Mouse (Mus musculus): ENCODE data around the gene Upk3bl. TPM values are rescaled to one million over a fixed set of nuclear protein-coding genes. Genes with fewer than 3 reads are reported as not detected.
A peak's percentile ranks its signal among the peaks of the same experiment; 100 is the strongest.

Gene Upk3bl
- polyA plus RNA-seq, 1 experiment = not detected

DNA sequence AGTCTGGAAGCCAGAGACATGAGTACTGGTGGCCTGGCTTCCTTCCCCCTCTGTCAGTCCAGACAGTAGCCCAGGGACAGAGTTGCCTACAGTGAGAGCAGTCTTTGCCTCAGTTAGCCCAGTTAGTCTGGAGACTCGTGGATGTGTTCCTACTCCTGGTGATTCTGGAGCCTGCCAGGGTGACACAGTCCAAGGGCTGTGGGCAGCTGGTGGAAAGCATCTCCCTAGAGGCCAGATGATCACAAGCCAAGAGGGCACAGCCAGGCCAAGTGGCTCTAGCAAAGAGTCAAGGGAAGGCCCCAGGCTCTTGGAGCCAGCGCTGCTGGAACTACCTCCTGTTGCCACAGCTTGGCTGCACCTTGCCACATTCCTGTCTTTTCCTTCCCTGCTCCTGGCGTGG, 28.6 kb upstream of the Upk3bl start:
- no peaks in the 10 kb centered on the region for H3K9me3 ChIP-seq
- H3K4me3 ChIP-seq (replicated peaks) = no peak overlapping the region
- peaks cover 2% of the 10 kb centered on the region for H3K27me3 ChIP-seq (replicated peaks)
- TF ChIP-seq FLI1 (IDR thresholded peaks at IDR 0.05; ENCODE audit: low read length) (no peak), GATA1 (IDR thresholded peaks at IDR 0.05; ENCODE audit: borderline replicate concordance, low read length) (no peak)
- peaks cover 92% of the 10 kb centered on the region for H3K36me3 ChIP-seq (replicated peaks; ENCODE audit: low read length)
- peaks cover 63% of the 10 kb centered on the region for H3K4me1 ChIP-seq

DNA sequence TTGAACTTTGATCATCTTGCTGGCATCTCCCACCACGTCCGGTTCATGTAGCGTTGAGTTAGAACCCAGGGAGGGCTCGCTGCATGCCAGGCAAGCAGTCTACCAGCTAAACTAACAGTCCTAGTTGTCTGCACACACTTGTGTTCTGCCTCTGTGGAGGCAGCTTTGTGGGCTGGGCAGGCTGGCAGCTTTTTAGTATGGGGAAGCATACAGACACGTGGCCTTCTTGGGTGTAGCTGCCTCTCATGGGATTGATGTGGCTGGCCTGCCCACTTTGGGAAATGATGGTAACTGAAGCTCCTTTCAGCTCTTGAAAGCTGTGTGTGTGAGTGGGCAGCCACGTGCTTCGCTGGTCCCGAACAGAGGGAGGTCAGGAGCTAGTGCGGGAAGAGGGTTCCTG, 27.4 kb upstream of the Upk3bl start:
- no peak for TF ChIP-seq FLI1 (IDR thresholded peaks at IDR 0.05; ENCODE audit: low read length)
- no peak for TF ChIP-seq GATA1 (IDR thresholded peaks at IDR 0.05; ENCODE audit: borderline replicate concordance, low read length)

DNA sequence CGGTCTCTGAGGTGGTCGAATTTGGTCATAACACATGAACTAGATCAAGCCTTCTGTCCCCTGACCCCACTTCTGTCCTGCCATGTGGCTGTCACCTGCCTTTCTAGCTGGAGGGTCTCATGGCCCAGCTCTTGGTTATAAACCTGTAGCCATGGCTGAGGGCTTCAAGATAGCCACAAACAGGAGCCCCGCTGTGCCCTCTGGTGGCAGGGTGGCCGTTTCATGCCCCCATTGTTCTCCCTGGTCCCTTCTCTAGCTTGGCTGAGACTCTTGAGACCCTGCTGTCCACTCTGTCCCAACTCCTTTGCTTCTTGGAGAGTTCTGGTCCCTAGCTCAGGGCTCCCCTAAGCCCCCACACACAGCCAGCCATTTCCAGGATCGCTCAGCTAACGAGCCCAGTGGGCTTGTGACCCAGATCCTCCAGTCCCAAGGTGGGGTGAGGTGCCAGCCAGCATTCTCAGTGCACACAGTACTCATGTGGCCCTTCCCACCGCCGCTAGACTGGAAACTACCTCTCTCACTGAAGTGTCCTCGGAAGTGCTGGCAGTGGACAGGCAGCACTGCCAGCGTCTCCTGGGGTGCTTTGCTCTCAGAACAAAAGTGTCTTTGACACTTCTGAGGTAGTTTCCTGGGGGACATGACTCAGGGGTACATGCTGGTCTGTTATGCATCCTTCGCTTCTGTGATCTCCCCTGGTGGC, 26.5 kb upstream of the Upk3bl start:
- Histone ChIP-seq H3K36me3 (replicated peaks; ENCODE audit: low read length) (peaks cover 95% of the 10 kb centered on the region), H3K9me3 (no peaks in the 10 kb centered on the region), H3K4me3 (replicated peaks) (no peak overlapping the region), H3K27me3 (replicated peaks) (peaks cover 2% of the 10 kb centered on the region), H3K4me1 (peaks cover 46% of the 10 kb centered on the region)
- TF ChIP-seq GATA1 (IDR thresholded peaks at IDR 0.05; ENCODE audit: borderline replicate concordance, low read length) (no peak), FLI1 (IDR thresholded peaks at IDR 0.05; ENCODE audit: low read length) (no peak)

More for the DNA sequence above, 27.4 kb upstream of the Upk3bl start:
- H3K36me3 ChIP-seq (replicated peaks; ENCODE audit: low read length) = peaks cover 93% of the 10 kb centered on the region
- peaks cover 2% of the 10 kb centered on the region for H3K27me3 ChIP-seq (replicated peaks)
- no peaks in the 10 kb centered on the region for H3K9me3 ChIP-seq
- no peak overlapping the region for H3K4me3 ChIP-seq (replicated peaks)
- H3K4me1 ChIP-seq = peaks cover 52% of the 10 kb centered on the region

DNA sequence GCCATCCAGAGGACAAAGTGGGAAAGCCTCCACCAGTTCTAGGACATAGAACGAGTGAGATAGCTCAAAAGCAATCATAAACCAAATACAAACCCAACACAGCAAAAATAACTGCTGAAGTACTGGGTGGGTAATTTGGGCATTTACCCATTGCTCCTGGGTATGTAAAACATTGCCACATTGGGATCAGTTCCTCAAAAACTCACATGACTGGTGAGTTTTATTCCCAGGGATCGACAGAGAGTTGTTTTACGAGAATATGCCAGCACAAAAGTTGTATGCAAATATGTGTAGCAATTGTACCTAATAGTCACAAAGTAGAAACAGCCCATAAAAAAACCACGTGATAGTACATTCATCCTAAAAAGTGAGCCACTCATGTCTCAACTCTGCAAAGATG, 19.4 kb upstream of the Upk3bl start:
- Histone ChIP-seq H3K27me3 (replicated peaks) (peaks cover 21% of the 10 kb centered on the region), H3K9me3 (peaks cover 7% of the 10 kb centered on the region), H3K36me3 (replicated peaks; ENCODE audit: low read length) (peaks cover 32% of the 10 kb centered on the region), H3K4me3 (replicated peaks) (no peak overlapping the region), H3K4me1 (peaks cover 21% of the 10 kb centered on the region)
- TF ChIP-seq GATA1 (IDR thresholded peaks at IDR 0.05; ENCODE audit: borderline replicate concordance, low read length) = no peak

DNA sequence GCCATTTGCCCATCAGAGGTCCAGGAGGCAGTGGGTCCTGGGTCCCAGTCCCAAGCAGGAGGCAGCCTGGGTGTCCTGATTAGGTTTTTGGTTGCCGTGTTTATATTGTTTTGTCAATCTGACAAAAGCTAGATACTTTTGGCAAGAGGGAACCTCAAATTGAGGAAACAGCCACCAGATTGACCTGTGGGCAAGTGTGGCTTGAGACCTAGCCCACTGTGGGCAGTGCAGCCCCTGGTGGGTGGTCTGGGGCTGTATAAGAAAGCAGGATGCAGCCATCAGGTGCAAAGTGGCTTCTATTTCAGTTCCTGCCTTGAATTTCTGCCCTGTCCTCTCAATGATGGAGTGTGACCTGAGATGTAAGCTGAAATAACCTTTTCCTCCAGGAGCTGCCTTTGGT, 19.0 kb upstream of the Upk3bl start:
- Histone ChIP-seq H3K36me3 (replicated peaks; ENCODE audit: low read length) (peaks cover 28% of the 10 kb centered on the region), H3K27me3 (replicated peaks) (peaks cover 21% of the 10 kb centered on the region), H3K4me1 (peaks cover 22% of the 10 kb centered on the region), H3K9me3 (peaks cover 7% of the 10 kb centered on the region), H3K4me3 (replicated peaks) (no peak overlapping the region)
- TF ChIP-seq GATA1 (IDR thresholded peaks at IDR 0.05; ENCODE audit: borderline replicate concordance, low read length) (no peak), FLI1 (IDR thresholded peaks at IDR 0.05; ENCODE audit: low read length) (no peak)

DNA sequence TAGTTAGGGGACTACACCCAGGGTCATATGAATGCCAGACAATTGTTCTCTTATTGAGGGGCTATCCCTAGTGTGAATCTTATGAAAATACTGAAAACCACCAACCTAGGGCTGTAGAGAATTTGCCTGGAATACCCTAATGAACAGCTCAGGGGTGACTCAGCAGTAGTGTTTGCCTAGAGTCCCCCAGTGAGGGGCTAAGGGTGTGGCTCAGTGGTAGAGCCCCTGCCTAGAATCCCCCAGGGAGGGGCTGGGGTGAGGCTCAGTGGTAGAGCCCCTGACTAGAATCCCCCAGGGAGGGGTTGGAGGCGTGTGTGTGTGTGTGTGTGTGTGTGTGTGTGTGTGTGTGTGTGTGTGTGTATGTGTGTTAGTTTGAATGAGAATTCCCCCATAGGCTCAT, 17.6 kb upstream of the Upk3bl start:
- H3K4me3 ChIP-seq (replicated peaks) = no peak overlapping the region
- TF ChIP-seq FLI1 (IDR thresholded peaks at IDR 0.05; ENCODE audit: low read length) = no peak
- no peak for TF ChIP-seq GATA1 (IDR thresholded peaks at IDR 0.05; ENCODE audit: borderline replicate concordance, low read length)
- peaks cover 7% of the 10 kb centered on the region for H3K9me3 ChIP-seq
- peaks cover 14% of the 10 kb centered on the region for H3K36me3 ChIP-seq (replicated peaks; ENCODE audit: low read length)
- H3K27me3 ChIP-seq (replicated peaks) = peaks cover 21% of the 10 kb centered on the region
- peaks cover 33% of the 10 kb centered on the region for H3K4me1 ChIP-seq

DNA sequence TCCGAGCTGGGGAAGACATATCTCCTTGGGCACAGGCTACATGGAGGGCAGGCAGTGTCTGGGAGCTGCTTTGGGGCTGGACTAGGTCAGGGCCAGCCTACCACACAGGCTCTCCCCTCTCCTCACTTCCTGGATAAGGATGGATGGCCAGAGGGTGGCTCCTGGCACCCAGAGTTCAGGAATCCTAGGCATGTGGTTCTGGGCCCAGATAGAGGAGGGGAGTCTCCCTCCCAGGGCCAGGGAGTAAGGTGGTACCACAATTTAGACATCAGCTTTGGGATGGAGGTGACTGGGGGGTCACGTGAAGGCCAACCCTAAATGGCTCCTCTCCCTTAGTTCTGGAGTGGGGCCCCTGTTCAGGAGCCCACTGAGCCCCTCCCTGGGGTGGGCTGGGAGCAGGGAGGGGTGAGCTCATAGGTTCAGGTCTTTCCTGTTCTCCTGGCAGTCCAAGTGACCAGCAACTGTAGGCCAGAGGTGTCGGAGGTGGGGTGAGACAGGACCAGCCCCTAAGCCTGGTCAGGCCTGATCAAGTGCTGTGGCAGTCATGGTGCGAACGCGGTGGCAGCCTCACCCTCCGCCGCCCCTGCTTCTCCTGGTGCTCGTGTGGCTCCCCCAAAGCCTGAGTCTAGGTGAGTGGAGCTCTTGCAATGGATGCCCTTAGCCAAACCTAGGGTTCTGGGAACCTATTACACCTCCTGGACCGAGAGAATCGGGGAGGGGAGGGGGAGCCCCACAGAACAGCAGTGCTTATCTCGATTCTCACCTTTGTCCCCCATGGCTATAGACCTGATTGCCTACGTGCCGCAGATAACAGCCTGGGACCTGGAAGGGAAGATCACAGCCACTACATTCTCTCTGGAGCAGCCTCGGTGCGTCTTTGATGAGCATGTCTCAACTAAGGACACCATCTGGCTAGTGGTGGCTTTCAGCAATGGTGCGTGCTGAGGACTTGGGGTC, 15.8 kb upstream of the Upk3bl start, which contains the start of gene Upk3b:
Gene Upk3b, plus strand, starts transcription at position 239 of the 957 bp plus-strand sequence.
- peaks cover 33% of the 10 kb centered on the region for H3K4me1 ChIP-seq
- peaks cover 7% of the 10 kb centered on the region for H3K9me3 ChIP-seq
- H3K4me3 ChIP-seq (replicated peaks) = peak within 1 kb of the TSS; percentile 15
- no peak for TF ChIP-seq FLI1 (IDR thresholded peaks at IDR 0.05; ENCODE audit: low read length)
- no peak for TF ChIP-seq GATA1 (IDR thresholded peaks at IDR 0.05; ENCODE audit: borderline replicate concordance, low read length)
- peaks cover 32% of the 10 kb centered on the region for H3K27me3 ChIP-seq (replicated peaks)
- no peaks in the 10 kb centered on the region for H3K36me3 ChIP-seq (replicated peaks; ENCODE audit: low read length)

DNA sequence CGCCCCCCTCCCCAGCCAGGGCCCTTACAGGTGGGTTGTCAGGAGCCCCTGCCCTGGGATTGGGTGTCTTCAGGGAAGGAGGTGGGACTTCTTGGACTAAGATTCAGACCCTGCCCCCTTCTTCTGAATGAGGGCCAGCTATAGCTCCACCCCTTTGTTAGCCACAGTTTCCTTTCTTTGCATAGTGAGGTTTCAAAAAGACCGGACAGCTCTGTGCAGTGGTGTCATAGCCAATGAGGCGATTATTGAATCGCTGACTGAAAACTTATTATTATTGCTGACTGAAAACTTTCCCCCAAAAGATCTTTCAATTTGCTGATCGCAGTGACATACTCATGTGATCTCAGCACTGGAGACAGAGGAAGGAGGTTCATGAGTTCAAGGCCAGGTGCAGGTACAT, 14.1 kb upstream of the Upk3bl start:
- Histone ChIP-seq H3K9me3 (peaks cover 7% of the 10 kb centered on the region), H3K4me1 (peaks cover 36% of the 10 kb centered on the region), H3K36me3 (replicated peaks; ENCODE audit: low read length) (no peaks in the 10 kb centered on the region), H3K4me3 (replicated peaks) (peak overlapping the region; percentile 86), H3K27me3 (replicated peaks) (peaks cover 41% of the 10 kb centered on the region)
- TF ChIP-seq FLI1 (IDR thresholded peaks at IDR 0.05; ENCODE audit: low read length) (no peak), GATA1 (IDR thresholded peaks at IDR 0.05; ENCODE audit: borderline replicate concordance, low read length) (no peak)

DNA sequence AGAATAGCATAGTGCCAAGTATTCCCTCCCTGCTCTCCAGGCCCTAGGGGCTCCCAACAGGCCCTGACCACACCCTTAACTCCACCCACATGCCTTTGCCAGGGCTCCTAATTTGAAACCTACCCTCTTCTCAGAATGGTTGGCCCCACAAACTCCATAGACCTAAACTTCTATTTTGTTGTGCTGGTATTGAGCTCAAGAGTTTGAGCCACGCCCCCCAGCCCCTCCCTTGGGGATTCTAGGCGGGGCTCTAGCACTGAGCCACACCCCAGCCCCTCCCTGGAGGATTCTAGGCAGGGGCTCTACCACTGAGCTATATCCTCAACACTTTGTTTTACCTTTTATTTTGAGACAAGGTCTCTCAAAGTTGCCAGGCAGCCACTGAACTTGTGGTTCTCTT, 13.0 kb upstream of the Upk3bl start:
- Histone ChIP-seq H3K36me3 (replicated peaks; ENCODE audit: low read length) (no peaks in the 10 kb centered on the region), H3K4me1 (peaks cover 42% of the 10 kb centered on the region), H3K27me3 (replicated peaks) (peaks cover 39% of the 10 kb centered on the region), H3K9me3 (peaks cover 7% of the 10 kb centered on the region), H3K4me3 (replicated peaks) (no peak overlapping the region)
- TF ChIP-seq GATA1 (IDR thresholded peaks at IDR 0.05; ENCODE audit: borderline replicate concordance, low read length) = no peak
- TF ChIP-seq FLI1 (IDR thresholded peaks at IDR 0.05; ENCODE audit: low read length) = no peak

DNA sequence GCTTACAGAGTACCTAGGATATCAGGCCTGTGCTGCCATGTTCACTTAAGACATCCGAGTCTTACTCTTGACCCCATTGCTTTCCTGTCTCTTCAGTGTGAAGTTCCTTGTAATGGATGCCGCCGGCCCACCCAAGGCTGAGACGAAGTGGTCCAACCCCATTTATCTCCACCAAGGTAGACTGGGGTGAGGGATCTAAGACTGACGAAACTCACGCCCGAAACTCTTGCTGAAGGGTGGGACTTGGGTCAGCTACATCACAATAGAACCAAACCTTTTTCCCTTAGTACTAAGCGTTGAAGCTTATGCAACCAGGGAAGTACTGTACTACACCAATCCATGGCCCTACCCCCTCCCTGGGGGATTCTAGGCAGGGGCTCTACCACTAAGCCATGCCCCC, 12.6 kb upstream of the Upk3bl start:
- TF ChIP-seq FLI1 (IDR thresholded peaks at IDR 0.05; ENCODE audit: low read length) (no peak), GATA1 (IDR thresholded peaks at IDR 0.05; ENCODE audit: borderline replicate concordance, low read length) (no peak)
- Histone ChIP-seq H3K27me3 (replicated peaks) (peaks cover 40% of the 10 kb centered on the region), H3K4me3 (replicated peaks) (no peak overlapping the region)

More for the DNA sequence above, 12.6 kb upstream of the Upk3bl start:
- Histone ChIP-seq H3K9me3 (peaks cover 7% of the 10 kb centered on the region), H3K4me1 (peaks cover 42% of the 10 kb centered on the region), H3K36me3 (replicated peaks; ENCODE audit: low read length) (no peaks in the 10 kb centered on the region)

Data from megakaryocyte, embryonic 14.5 days (primary cell).